Comparison of ENCODE assay signal across 21 mouse cellular contexts in genomic region chr10:84936832-84937515, GRCm38 (mm10). TPM values are rescaled to one million over a fixed set of nuclear protein-coding genes. Genes with fewer than 3 reads are reported as not detected.
DNase-seq lines count a peak whose midpoint lies in the region; ATAC-seq lines count a peak whose summit lies in the region.
"Had no signal": no experiment of that assay in that cellular context is flagged by ENCODE, and none has a peak within 500 bp of the region (broad histone marks: within the 10 kb centered on the region; RNA-seq: fewer than 3 reads in every experiment).

No protein-coding gene starts in this region.

- peaks cover 15% of the 10 kb centered on the region; the same call in 1 of the 2 replicates for H3K4me1 ChIP-seq in heart, embryonic 11.5 days (ENCODE audit: control insufficient read depth, insufficient read depth, low read length)
- H3K4me1 ChIP-seq in heart, embryonic 15.5 days (replicated peaks), result peaks cover 35% of the 10 kb centered on the region
- H3K4me1 ChIP-seq in hindbrain, embryonic 11.5 days (replicated peaks; ENCODE audit: control insufficient read depth, insufficient read depth, low read length), result no peaks in the 10 kb centered on the region
- H3K4me1 ChIP-seq: kidney, embryonic 15.5 days had no signal

- ATAC-seq in heart, embryonic 11.5 days (replicated peaks; ENCODE audit: insufficient number of reproducible peaks, low FRiP score, low TSS enrichment), result no peak
- ATAC-seq in heart, embryonic 15.5 days (replicated peaks; ENCODE audit: insufficient number of reproducible peaks, insufficient read depth, low FRiP score, low read depth), result no peak
- ATAC-seq in hindbrain, embryonic 11.5 days (ENCODE audit: low FRiP score), result no peak
- ATAC-seq: activated CD4-positive, CD25-positive, alpha-beta regulatory T cell, adult 4 months; forebrain, embryonic 16.5 days; intestine, embryonic 16.5 days; Patski had no signal

- no peak overlapping the region for H3K4me3 ChIP-seq in heart, embryonic 11.5 days (ENCODE audit: low read depth, low read length)
- H3K4me3 ChIP-seq in heart, embryonic 15.5 days, result no peak overlapping the region
- no peak overlapping the region for H3K4me3 ChIP-seq in hindbrain, embryonic 11.5 days (ENCODE audit: low read depth, low read length)
- H3K4me3 ChIP-seq: embryonic facial prominence, embryonic 13.5 days; forebrain, embryonic 12.5 days; kidney, embryonic 15.5 days had no signal

- intact Hi-C loops in heart, postnatal 25 days (cut with DNase I), result no loop called here
- intact Hi-C loops in heart, postnatal 10 days (cut with DNase I), result no loop called here

- H3K27ac ChIP-seq in heart, embryonic 11.5 days (ENCODE audit: low read depth, low read length), result peak overlapping the region; percentile 51
- H3K27ac ChIP-seq in heart, embryonic 15.5 days, result peak overlapping the region; percentile 71
- no peak overlapping the region for H3K27ac ChIP-seq in hindbrain, embryonic 11.5 days (ENCODE audit: low read depth, low read length)
- H3K27ac ChIP-seq: embryonic facial prominence, embryonic 13.5 days; forebrain, embryonic 12.5 days; hindbrain, embryonic 14.5 days; kidney, embryonic 15.5 days had no signal

- H3K9me3 ChIP-seq in heart, embryonic 11.5 days (replicated peaks; ENCODE audit: control insufficient read depth, low read length), result no peaks in the 10 kb centered on the region
- no peaks in the 10 kb centered on the region for H3K9me3 ChIP-seq in heart, embryonic 15.5 days (replicated peaks)
- H3K9me3 ChIP-seq in hindbrain, embryonic 11.5 days (ENCODE audit: control insufficient read depth, low read length), result no peaks in the 10 kb centered on the region
- H3K9me3 ChIP-seq: embryonic facial prominence, embryonic 13.5 days; forebrain, embryonic 12.5 days; kidney, embryonic 15.5 days had no signal

- no peak overlapping the region for H3K4me2 ChIP-seq in heart, embryonic 11.5 days
- H3K4me2 ChIP-seq in heart, embryonic 15.5 days, result no peak overlapping the region
- H3K4me2 ChIP-seq in hindbrain, embryonic 11.5 days (replicated peaks; ENCODE audit: low read depth, low read length), result no peak overlapping the region
- H3K4me2 ChIP-seq: embryonic facial prominence, embryonic 13.5 days; forebrain, embryonic 12.5 days; hindbrain, embryonic 14.5 days; kidney, embryonic 15.5 days had no signal

- 56% methylated on average over 4 of the region's 4 CpGs for WGBS in heart, embryonic 11.5 days (ENCODE audit: insufficient replicate concordance)
- WGBS in heart, embryonic 15.5 days, result 50% methylated on average over 4 of the region's 4 CpGs
- 84% methylated on average over 4 of the region's 4 CpGs for WGBS in hindbrain, embryonic 11.5 days

- no peaks in the 10 kb centered on the region for H3K36me3 ChIP-seq in heart, embryonic 11.5 days (ENCODE audit: control insufficient read depth, insufficient read depth, low read length)
- H3K36me3 ChIP-seq in heart, embryonic 15.5 days, result no peaks in the 10 kb centered on the region
- H3K36me3 ChIP-seq in hindbrain, embryonic 11.5 days (ENCODE audit: control insufficient read depth, insufficient read depth, low read length), result no peaks in the 10 kb centered on the region
- H3K36me3 ChIP-seq: forebrain, embryonic 12.5 days; kidney, embryonic 15.5 days had no signal

- H3K27me3 ChIP-seq in heart, embryonic 11.5 days (ENCODE audit: control insufficient read depth, insufficient read depth, low read length), result no peaks in the 10 kb centered on the region
- H3K27me3 ChIP-seq in heart, embryonic 15.5 days, result no peaks in the 10 kb centered on the region
- H3K27me3 ChIP-seq in hindbrain, embryonic 11.5 days (ENCODE audit: control insufficient read depth, insufficient read depth, low read length), result no peaks in the 10 kb centered on the region
- H3K27me3 ChIP-seq: CH12.LX; embryonic facial prominence, embryonic 13.5 days; forebrain, embryonic 12.5 days; kidney, embryonic 15.5 days; Patski had no signal

- DNase-seq in heart, adult 11 months, result peak; percentile 40
- no peak for DNase-seq in heart, postnatal 25 days (ENCODE audit: low spot score)
- DNase-seq in heart, postnatal 10 days, result no peak
- DNase-seq in cerebellum, adult 8-10 months, result no peak
- no peak for DNase-seq in hindbrain, embryonic 11.5 days (ENCODE audit: low spot score)
- DNase-seq: adrenal gland, postnatal 14 days; cerebellum, adult 11-12 months; cerebellum, adult 9-11 months; cerebellum, postnatal 36 days; kidney, adult 2 months had no signal

- H3K9ac ChIP-seq in heart, embryonic 11.5 days (ENCODE audit: low read depth, low read length), result no peak overlapping the region
- H3K9ac ChIP-seq in heart, embryonic 15.5 days, result no peak overlapping the region
- no peak overlapping the region for H3K9ac ChIP-seq in hindbrain, embryonic 11.5 days (ENCODE audit: low read depth, low read length)
- H3K9ac ChIP-seq: embryonic facial prominence, embryonic 13.5 days; forebrain, embryonic 12.5 days; hindbrain, embryonic 14.5 days; kidney, embryonic 15.5 days had no signal

RNA-seq across cellular contexts. Expression of gene Ric8b, which starts 19.6 kb away (rescaled TPM):
- total RNA-seq in heart, postnatal 25 days (2021), result 10 to 100 TPM; 30.1 to 32.3 TPM
- 17.1 and 18.9 TPM in 2 replicates for polyA plus RNA-seq in heart, embryonic 11.5 days (2014; fragmentation: Nextera tagmentation; extraction: Ambion mirVana)
- total RNA-seq in heart, postnatal 10 days (2021), result 10 to 100 TPM; 22.3 to 26.9 TPM
- 13.6 and 16.1 TPM in 2 replicates for polyA plus RNA-seq in heart, embryonic 15.5 days (2015; fragmentation: Nextera tagmentation; extraction: Ambion mirVana)
- 31.2 and 33.7 TPM in 2 replicates for polyA plus RNA-seq in hindbrain, embryonic 11.5 days (2014; fragmentation: Nextera tagmentation; extraction: Ambion mirVana)
